Mouse (Mus musculus) cerebellum, adult 18-20 months (tissue): ENCODE measurements at regions not wholly inside any gene's neighbourhood (a gene's known extent, or its start where the extent isn't known, plus 50 kb on each side); places are given as distances from the start of the nearest gene placed in this dataset.
"Not testable (repeated sequence)": the region's sequence is repeated elsewhere in the genome, so short reads cannot be mapped to it uniquely, and the experiment has no call there.

Experiments
- DNase-seq, 2 experiments: peaks; one replicate each; pipeline ENCODE4 v3.0.0; 2021

- no peak for DNase-seq
These were observed 144.6 kb downstream of the Enc1 start for GRCm38 (mm10) chr13:97385531-97385930.

GRCm38 (mm10) chr13:97384091-97384777 is 143.3 kb downstream of the Enc1 start:
- DNase-seq: no peak

- no peak for DNase-seq
These were observed 142.4 kb downstream of the Enc1 start for GRCm38 (mm10) chr13:97383351-97383750.

GRCm38 (mm10) chr13:97380366-97380765 is 139.5 kb downstream of the Enc1 start:
- no peak for DNase-seq

- DNase-seq: no peak
These were observed 135.3 kb downstream of the Enc1 start for GRCm38 (mm10) chr13:97376232-97376523.

GRCm38 (mm10) chr13:97375501-97376231 is 134.8 kb downstream of the Enc1 start:
- no peak for DNase-seq

GRCm38 (mm10) chr13:97372348-97372747 is 131.4 kb downstream of the Enc1 start:
- DNase-seq: no peak

GRCm38 (mm10) chr13:97371200-97371599 is 130.3 kb downstream of the Enc1 start:
- DNase-seq: no peak

GRCm38 (mm10) chr13:97366723-97367122 is 125.8 kb downstream of the Enc1 start:
- DNase-seq: no peak

GRCm38 (mm10) chr13:97365557-97366244 is 124.8 kb downstream of the Enc1 start:
- no peak for DNase-seq

- DNase-seq: no peak
These were observed 124.1 kb downstream of the Enc1 start for GRCm38 (mm10) chr13:97365004-97365403.

- no peak for DNase-seq
These were observed 122.9 kb downstream of the Enc1 start for GRCm38 (mm10) chr13:97363765-97364164.

- DNase-seq: no peak
These were observed 122.3 kb downstream of the Enc1 start for GRCm38 (mm10) chr13:97363214-97363613.

- no peak for DNase-seq
These were observed 119.6 kb downstream of the Enc1 start for GRCm38 (mm10) chr13:97360551-97360950.

GRCm38 (mm10) chr13:97358781-97359305 is 117.9 kb downstream of the Enc1 start:
- DNase-seq: no peak

- no peak for DNase-seq
These were observed 117.4 kb downstream of the Enc1 start for GRCm38 (mm10) chr13:97358261-97358660.

GRCm38 (mm10) chr13:97356923-97357807 is 116.3 kb downstream of the Enc1 start:
- no peak for DNase-seq

GRCm38 (mm10) chr13:97355411-97355810 is 114.5 kb downstream of the Enc1 start:
- not testable (repeated sequence) for DNase-seq

GRCm38 (mm10) chr13:97347696-97348095 is 106.8 kb downstream of the Enc1 start:
- no peak for DNase-seq

GRCm38 (mm10) chr13:97341218-97341889 is 100.4 kb downstream of the Enc1 start:
- DNase-seq: peak; percentile 10 to 21

GRCm38 (mm10) chr13:97337954-97338353 is 97.0 kb downstream of the Enc1 start:
- no peak for DNase-seq

GRCm38 (mm10) chr13:97337296-97337731 is 96.4 kb downstream of the Enc1 start:
- peak; percentile 75 to 82 for DNase-seq
